Mouse (Mus musculus): ENCODE data around the gene Foxn3. TPM values are rescaled to one million over a fixed set of nuclear protein-coding genes. Genes with fewer than 3 reads are reported as not detected.
"Not testable (repeated sequence)": the region's sequence is repeated elsewhere in the genome, so short reads cannot be mapped to it uniquely, and the experiment has no call there.

The Foxn3 gene
- polyA plus RNA-seq, 1 experiment from 2014 or later = 88.9 TPM

DNA sequence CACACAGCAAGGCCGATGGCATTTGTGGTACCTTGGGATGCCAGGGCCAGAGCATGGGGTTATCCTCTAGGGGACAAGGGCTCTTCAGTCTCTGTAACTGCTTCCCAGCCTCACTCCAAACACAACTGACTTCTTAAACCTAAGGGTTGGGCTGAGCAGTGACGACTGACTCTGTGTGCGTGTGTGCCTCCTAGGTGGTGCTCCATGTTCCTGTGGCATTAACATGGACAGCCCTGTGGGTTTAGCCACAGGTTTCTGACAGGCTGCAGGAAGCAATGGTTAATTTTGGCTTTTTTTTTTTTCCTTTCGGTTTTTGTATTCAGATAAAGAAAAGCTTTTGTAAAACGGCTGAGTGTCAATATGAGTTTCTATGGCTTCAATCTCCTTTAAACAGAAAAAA is 367.7 kb downstream of the Foxn3 start:
- no peak for ATAC-seq (ENCODE audit: low FRiP score, low read depth)
- Histone ChIP-seq H3K9me3 (no peaks in the 10 kb centered on the region), H3K27ac (no peak overlapping the region)

DNA sequence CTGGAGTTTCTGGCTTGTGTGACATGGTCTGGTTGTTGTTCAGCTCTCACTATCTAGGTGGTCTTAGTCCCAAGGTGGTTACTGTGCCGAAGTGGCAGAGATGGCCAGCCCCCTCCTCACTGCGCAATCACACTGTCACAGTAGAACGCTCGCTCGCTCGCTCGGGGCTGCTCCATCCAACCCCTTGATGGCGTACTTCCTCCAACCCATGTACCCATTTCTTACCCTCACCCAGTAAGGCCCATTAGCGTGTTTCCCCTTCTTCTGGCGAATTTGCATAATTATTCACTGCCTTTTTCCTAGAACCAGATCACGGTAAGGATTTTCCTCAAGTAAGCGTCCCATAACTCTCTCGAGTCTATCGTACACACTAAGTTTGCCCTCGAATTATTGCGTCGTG is 369.3 kb downstream of the Foxn3 start:
- 92% methylated on average over 17 of the region's 17 CpGs for WGBS
- not testable (repeated sequence) for ATAC-seq (ENCODE audit: low FRiP score, low read depth); H3K4me2 ChIP-seq (replicated peaks)

More for the DNA sequence above, 367.7 kb downstream of the Foxn3 start:
- 91% methylated on average over 5 of the region's 5 CpGs for WGBS
- Histone ChIP-seq H3K36me3 (peaks cover 10% of the 10 kb centered on the region), H3K27me3 (replicated peaks) (no peaks in the 10 kb centered on the region), H3K4me3 (no peak overlapping the region), H3K4me1 (peaks cover 20% of the 10 kb centered on the region), H3K4me2 (replicated peaks) (no peak overlapping the region), H3K9ac (no peak overlapping the region)

DNA sequence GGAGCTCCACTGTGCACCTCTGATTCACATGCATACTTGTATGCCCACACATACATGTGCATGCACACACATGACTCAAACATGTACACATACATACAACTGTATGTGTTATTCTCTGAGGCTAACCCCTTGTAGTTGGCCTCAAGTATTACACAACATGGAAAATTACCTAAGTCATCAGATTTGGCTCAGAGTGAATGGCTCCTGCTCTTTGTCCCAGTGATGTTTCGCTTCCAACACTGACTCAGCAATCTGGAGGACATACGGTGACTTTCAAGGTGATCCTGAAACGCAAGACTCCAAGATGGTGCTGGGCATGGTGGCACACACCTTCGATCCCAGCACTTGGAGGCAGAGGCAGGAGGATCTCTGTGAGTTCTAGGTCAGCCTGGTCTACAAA is 375.7 kb downstream of the Foxn3 start:
- 97% methylated on average over 4 of the region's 4 CpGs for WGBS
- ATAC-seq (ENCODE audit: low FRiP score, low read depth) = no peak
- no peak overlapping the region for H3K4me3 ChIP-seq
- H3K36me3 ChIP-seq = no peaks in the 10 kb centered on the region
- H3K27me3 ChIP-seq (replicated peaks) = no peaks in the 10 kb centered on the region
- no peaks in the 10 kb centered on the region for H3K9me3 ChIP-seq
- H3K9ac ChIP-seq = no peak overlapping the region
- no peaks in the 10 kb centered on the region for H3K4me1 ChIP-seq
- H3K4me2 ChIP-seq (replicated peaks) = no peak overlapping the region
- no peak overlapping the region for H3K27ac ChIP-seq

More for the DNA sequence above, 369.3 kb downstream of the Foxn3 start:
- H3K27ac ChIP-seq; H3K9ac ChIP-seq; H3K4me3 ChIP-seq; H3K27me3 ChIP-seq (replicated peaks); H3K9me3 ChIP-seq: not testable (repeated sequence)
- Histone ChIP-seq H3K36me3 (peaks cover 10% of the 10 kb centered on the region), H3K4me1 (peaks cover 16% of the 10 kb centered on the region)

DNA sequence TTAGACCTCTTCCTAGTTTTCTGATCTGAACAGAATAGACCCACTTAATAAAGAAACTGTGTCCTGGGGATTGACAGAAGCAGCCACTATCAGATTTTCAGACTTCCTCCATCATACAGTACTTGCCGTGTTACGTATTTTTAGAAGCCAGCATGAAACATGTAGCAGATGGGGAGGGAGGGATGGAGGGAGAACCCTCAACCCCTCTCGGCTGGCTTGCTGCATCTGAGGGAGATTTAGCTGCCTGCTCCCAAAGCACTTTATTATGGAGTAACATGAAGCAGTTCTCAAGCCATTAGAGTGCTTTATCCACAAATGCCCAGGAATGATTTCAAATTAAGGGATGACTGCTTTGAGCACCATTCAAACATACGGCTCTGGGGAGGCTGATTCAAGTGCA is 377.1 kb downstream of the Foxn3 start:
- Histone ChIP-seq H3K4me3 (no peak overlapping the region), H3K36me3 (no peaks in the 10 kb centered on the region), H3K27ac (no peak overlapping the region), H3K4me1 (no peaks in the 10 kb centered on the region), H3K27me3 (replicated peaks) (no peaks in the 10 kb centered on the region), H3K9me3 (no peaks in the 10 kb centered on the region), H3K4me2 (replicated peaks) (no peak overlapping the region), H3K9ac (no peak overlapping the region)
- ATAC-seq (ENCODE audit: low FRiP score, low read depth) = no peak
- 54% methylated on average over 4 of the region's 4 CpGs for WGBS

DNA sequence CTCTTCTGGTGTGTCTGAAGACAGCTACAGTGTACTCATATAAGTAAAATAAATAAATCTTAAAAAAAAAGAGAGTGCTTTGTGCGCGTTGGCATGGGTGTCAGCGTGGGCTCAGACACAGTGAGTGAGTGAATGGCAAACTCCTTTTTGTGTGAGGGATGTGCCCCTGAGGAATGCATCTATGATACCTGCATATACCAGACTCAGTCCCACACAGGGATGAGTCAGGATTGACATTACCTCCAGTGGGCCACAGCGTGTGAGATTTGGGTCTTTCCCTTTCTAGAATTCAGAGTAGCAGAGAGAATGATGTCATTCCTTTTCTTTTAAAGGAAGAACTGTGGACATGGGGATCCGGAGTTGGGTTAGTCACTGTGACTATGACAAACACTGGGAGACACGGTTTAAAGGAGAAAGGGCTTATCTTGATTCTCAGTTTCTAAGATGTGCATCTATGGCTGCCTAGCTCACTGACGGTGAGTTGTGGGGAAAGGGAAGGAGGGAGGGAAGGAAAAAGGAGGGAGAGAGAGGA is 380.1 kb downstream of the Foxn3 start:
- Histone ChIP-seq H3K36me3 (no peaks in the 10 kb centered on the region), H3K4me3 (no peak overlapping the region)

DNA sequence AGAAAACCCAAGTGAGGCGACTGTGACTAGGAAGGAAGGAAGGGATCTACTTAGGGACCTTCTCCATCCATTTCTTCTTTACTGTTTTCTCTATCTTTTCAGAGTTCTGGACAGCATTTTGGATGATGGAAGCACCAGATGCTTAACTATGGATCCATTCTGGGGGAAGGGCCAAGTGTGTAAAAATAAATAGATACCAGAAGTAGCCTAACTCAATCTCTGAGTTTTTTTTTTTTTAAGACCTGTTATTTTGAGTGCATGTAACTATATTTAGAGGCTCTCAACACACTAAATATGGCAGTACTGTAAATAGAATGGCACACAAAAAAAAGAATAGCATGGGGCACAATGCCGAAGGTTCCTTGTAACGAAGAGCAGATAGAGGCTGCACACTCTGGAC is 381.0 kb downstream of the Foxn3 start:
- H3K27me3 ChIP-seq (replicated peaks) = no peaks in the 10 kb centered on the region
- 91% methylated on average over 3 of the region's 3 CpGs for WGBS

More for the DNA sequence above, 380.1 kb downstream of the Foxn3 start:
- Histone ChIP-seq H3K4me2 (replicated peaks) (no peak overlapping the region), H3K9ac (no peak overlapping the region), H3K4me1 (no peaks in the 10 kb centered on the region), H3K9me3 (peaks cover 8% of the 10 kb centered on the region; the same call in 1 of the 2 replicates), H3K27ac (no peak overlapping the region), H3K27me3 (replicated peaks) (no peaks in the 10 kb centered on the region)
- no peak for ATAC-seq (ENCODE audit: low FRiP score, low read depth)
- WGBS = 88% methylated on average over 7 of the region's 7 CpGs

DNA sequence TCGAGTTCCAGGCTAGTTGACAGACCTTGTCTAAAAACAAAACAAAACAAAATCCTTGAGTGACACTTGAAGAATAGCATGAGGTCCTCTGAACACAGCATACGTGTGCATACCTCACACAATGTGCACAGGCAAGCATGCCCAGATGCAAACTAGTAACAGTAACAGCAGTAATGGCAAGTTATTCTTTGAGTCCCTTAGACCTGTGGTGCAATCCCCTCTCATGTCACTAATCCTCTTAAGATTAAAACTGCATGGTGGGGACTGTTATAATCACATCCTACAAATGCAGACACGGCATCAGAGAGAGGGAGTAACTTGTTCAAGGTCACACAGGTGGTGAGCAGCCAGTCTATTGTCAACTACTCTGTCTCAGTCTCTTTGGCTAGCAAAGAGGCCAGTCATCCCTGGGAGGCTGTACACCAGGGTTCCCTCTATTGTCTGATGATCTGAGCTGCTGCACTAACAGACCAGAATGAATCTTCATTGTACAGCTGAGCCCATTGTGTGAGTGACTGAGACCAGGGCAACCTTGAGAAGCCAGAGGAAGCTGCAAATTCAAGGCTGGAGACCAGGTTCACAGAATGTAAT is 383.1 kb downstream of the Foxn3 start:
- H3K4me2 ChIP-seq (replicated peaks) = no peak overlapping the region
- no peak overlapping the region for H3K27ac ChIP-seq
- 74% methylated on average over 3 of the region's 3 CpGs for WGBS
- H3K27me3 ChIP-seq (replicated peaks) = no peaks in the 10 kb centered on the region
- H3K4me1 ChIP-seq = no peaks in the 10 kb centered on the region
- peaks cover 8% of the 10 kb centered on the region; the same call in 1 of the 2 replicates for H3K9me3 ChIP-seq
- H3K36me3 ChIP-seq = no peaks in the 10 kb centered on the region
- H3K4me3 ChIP-seq = no peak overlapping the region
- no peak for ATAC-seq (ENCODE audit: low FRiP score, low read depth)
- no peak overlapping the region for H3K9ac ChIP-seq

More for the DNA sequence above, 381.0 kb downstream of the Foxn3 start:
- Histone ChIP-seq H3K9ac (no peak overlapping the region), H3K4me1 (no peaks in the 10 kb centered on the region), H3K4me2 (replicated peaks) (no peak overlapping the region), H3K36me3 (no peaks in the 10 kb centered on the region), H3K9me3 (peaks cover 8% of the 10 kb centered on the region; the same call in 1 of the 2 replicates), H3K4me3 (no peak overlapping the region), H3K27ac (no peak overlapping the region)
- ATAC-seq (ENCODE audit: low FRiP score, low read depth) = no peak

DNA sequence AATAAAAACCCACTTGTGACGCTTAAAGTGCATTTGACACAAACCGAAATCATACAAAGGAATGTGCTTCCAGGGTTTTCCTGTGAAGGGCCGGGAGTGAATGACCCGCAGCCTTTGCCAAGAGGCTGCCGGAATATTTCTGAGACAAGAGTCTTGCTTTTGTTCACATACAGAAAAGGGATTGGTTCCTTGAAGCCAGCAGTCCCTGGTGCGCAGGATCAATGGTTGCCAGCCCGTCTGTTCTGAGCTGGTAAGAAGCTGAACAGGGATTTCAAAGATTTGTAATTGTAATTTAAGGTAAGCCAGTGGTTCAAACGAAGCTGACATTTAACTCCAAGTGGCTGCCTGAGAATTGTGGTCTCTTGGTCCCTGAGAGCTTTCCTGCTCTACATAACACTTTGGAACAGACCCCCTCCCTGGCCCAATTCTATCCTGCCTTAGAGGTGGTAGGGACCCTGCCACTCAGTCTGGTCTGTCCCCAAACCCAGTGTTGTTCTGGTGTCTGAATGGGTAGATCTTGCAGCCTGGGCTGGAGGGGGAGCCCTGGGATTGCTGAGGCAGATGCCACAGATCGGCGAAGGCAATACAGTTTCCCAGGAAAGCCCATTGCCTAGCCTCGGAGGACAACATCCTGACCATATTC is 388.3 kb downstream of the Foxn3 start:
- H3K27ac ChIP-seq = no peak overlapping the region
- 74% methylated on average over 11 of the region's 11 CpGs for WGBS

DNA sequence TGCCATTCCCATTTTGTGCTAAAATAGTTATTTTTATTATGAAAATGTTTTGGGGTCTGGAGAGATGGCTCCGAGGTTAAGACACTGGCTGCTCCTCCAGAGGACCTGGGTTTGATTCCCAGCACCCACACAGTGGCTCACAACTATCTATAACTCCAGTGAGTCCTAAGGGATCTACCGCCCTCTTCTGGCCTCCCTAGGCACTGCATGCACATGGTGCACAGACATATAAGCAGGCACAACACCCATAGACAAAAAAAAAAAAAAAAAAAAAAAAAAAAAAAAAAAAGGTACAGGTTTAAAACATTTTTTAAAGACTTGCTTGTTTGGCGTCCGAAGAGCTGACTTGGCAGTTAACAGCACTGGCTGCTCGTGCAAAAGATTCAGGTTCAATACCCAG is 391.2 kb downstream of the Foxn3 start:
- Histone ChIP-seq H3K9ac (no peak overlapping the region), H3K36me3 (no peaks in the 10 kb centered on the region), H3K4me2 (replicated peaks) (no peak overlapping the region), H3K9me3 (no peaks in the 10 kb centered on the region), H3K27me3 (replicated peaks) (no peaks in the 10 kb centered on the region), H3K4me1 (no peaks in the 10 kb centered on the region), H3K4me3 (no peak overlapping the region), H3K27ac (no peak overlapping the region)
- 85% methylated on average over 5 of the region's 5 CpGs for WGBS
- no peak for ATAC-seq (ENCODE audit: low FRiP score, low read depth)

More for the DNA sequence above, 388.3 kb downstream of the Foxn3 start:
- Histone ChIP-seq H3K9ac (no peak overlapping the region), H3K4me2 (replicated peaks) (no peak overlapping the region), H3K9me3 (peaks cover 8% of the 10 kb centered on the region; the same call in 1 of the 2 replicates), H3K4me3 (no peak overlapping the region), H3K36me3 (no peaks in the 10 kb centered on the region), H3K27me3 (replicated peaks) (no peaks in the 10 kb centered on the region), H3K4me1 (no peaks in the 10 kb centered on the region)
- no peak for ATAC-seq (ENCODE audit: low FRiP score, low read depth)

DNA sequence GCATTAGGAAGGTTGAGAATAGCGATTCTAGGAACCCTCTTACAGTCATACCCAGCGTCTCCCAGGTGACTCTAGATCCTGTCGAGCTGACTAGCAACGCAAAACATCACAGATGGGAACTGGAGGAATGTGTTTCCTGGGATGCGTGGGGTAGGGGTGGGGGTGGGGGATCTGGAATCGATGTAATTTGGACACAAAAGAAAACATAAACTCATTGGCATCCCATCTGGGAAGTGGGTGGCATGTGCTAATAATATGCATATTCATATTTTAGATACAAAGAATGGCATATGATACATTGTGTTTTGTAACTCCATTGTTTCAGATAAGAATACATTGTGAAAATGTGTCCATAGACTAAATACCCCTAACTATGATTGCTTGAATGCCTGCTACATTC is 393.5 kb downstream of the Foxn3 start:
- no peak for ATAC-seq (ENCODE audit: low FRiP score, low read depth)
- Histone ChIP-seq H3K9me3 (no peaks in the 10 kb centered on the region), H3K4me1 (no peaks in the 10 kb centered on the region), H3K36me3 (no peaks in the 10 kb centered on the region), H3K27ac (no peak overlapping the region), H3K27me3 (replicated peaks) (no peaks in the 10 kb centered on the region), H3K4me2 (replicated peaks) (no peak overlapping the region), H3K9ac (no peak overlapping the region), H3K4me3 (no peak overlapping the region)
- 93% methylated on average over 6 of the region's 6 CpGs for WGBS

DNA sequence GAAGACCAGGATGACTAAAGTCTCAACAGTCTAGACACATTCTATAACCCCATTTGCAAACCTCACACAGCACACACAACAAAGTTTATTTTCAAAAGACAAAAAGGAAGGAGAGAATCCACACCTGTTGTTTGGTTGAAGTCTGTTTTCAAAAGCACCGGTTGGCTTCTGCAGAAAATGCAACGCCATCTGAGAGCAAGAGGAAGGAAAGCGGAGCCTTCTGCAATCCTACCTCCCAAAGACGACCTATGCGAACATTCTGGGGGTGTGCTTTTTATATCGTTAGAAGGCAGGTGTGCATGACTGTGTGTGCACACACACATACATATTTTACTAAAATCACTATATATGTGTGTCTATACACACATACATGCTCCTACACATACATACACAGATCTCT is 397.3 kb downstream of the Foxn3 start:
- no peaks in the 10 kb centered on the region for H3K9me3 ChIP-seq
- H3K36me3 ChIP-seq = no peaks in the 10 kb centered on the region
- H3K4me1 ChIP-seq = 0 out of 2 replicates have a peak, but pooled peaks cover 4% of the 10 kb centered on the region
- no peaks in the 10 kb centered on the region for H3K27me3 ChIP-seq (replicated peaks)
- 90% methylated on average over 6 of the region's 6 CpGs for WGBS
- no peak overlapping the region for H3K4me2 ChIP-seq (replicated peaks)
- ATAC-seq (ENCODE audit: low FRiP score, low read depth) = no peak
- H3K4me3 ChIP-seq = no peak overlapping the region
- H3K9ac ChIP-seq = no peak overlapping the region
- H3K27ac ChIP-seq = no peak overlapping the region

DNA sequence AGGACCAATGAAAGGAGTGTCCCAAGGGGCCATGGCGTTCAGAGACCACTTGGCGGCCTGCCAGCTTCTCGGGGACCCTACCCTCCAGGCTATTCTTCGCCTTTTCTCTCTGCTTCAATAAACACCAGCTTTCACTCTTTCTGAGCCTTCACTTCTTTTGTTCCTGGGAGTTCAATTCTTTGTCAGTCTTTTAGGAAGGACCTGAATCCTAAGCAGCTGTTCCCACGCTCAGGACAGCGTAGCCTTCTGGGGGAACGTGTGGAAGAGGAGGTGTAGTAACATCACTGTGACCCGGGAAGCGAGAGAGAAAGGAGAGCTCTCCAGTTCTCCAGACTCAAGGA is 400.1 kb downstream of the Foxn3 start:
- Histone ChIP-seq H3K4me3 (no peak overlapping the region), H3K9me3 (peaks cover 4% of the 10 kb centered on the region; the same call in 1 of the 2 replicates), H3K27ac (no peak overlapping the region), H3K9ac (no peak overlapping the region), H3K36me3 (no peaks in the 10 kb centered on the region), H3K4me1 (0 out of 2 replicates have a peak, but pooled peaks cover 4% of the 10 kb centered on the region), H3K4me2 (replicated peaks) (no peak overlapping the region), H3K27me3 (replicated peaks) (no peaks in the 10 kb centered on the region)
- WGBS = 41% methylated on average over 9 of the region's 9 CpGs
- peak; percentile 59 for ATAC-seq (ENCODE audit: low FRiP score, low read depth)
